Mouse (Mus musculus) gonadal fat pad, adult 2 months (tissue): ENCODE measurements around the gene Armh1. TPM values are rescaled to one million over a fixed set of nuclear protein-coding genes. Genes with fewer than 3 reads are reported as not detected.
"Not testable (repeated sequence)": the region's sequence is repeated elsewhere in the genome, so short reads cannot be mapped to it uniquely, and the experiment has no call there.

Source experiments
- DNase-seq: peaks from one replicate; pipeline ENCODE4 v3.0.0-alpha.2; 2012; ENCODE audit warnings: low read depth
- polyA plus RNA-seq: library from polyadenylated mRNA; depleted of rRNA; stranded (reverse); fragments of >200 nt; gene quantifications from 2 replicates; pipeline ENCODE4 v1.2.3, GENCODE M21; 2012

Gene Armh1
- polyA plus RNA-seq, 1 experiment = 1.2 TPM

DNA sequence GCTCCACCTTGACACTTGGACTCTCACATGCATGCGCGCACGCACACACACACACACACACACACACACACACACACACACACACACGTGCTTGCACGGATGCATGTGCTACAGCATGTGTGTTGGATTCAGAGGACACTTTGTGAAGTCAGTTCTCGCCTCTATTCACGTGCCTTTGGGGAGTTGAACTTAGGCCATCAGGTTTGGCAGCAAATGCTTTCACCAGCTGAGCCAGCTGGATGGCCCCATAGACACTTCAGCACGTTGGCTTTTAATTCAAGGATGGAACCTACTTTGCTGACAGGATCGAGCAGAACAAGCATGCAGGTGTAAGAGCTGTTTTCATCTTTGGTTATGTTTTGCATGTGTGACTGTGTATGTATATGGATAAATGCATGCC is 30.1 kb downstream of the Armh1 start:
- no peak for DNase-seq

DNA sequence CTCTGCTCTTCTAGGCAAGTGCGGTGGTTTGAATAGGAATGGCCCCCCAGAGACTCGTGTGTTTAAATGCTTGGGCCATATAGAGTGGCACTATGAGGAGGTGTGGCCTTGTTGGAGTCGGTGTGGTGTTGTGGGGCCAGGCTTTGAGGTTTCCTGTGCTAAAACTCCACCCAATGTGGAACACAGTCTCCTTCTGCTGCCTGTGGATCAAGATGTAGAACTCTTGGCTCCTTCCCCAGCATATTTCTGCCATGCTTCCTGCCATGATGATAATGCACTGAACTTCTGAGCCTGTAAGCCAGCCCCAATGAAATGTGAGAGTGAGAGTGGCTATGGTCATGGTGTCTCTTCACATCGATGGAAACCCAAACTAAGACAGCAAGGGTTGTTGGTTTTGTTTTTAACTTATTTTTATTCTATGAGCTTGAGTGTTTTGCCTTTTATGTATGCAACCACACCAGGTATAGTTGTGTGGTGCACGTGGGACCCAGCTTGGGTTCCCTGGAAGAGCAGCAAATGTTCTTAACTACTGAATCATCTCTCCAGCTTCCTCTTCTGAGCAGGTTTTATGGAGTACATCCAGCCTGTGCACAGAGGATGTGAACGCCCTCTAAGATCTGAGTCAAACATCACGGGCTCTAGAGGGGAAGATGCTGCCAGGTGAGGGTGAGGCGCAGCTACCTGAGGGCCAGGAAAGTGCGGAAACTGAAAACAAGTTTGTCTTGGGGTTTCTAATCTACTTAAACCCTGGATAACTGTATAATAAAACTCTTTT is 31.0 kb downstream of the Armh1 start:
- DNase-seq = no peak

DNA sequence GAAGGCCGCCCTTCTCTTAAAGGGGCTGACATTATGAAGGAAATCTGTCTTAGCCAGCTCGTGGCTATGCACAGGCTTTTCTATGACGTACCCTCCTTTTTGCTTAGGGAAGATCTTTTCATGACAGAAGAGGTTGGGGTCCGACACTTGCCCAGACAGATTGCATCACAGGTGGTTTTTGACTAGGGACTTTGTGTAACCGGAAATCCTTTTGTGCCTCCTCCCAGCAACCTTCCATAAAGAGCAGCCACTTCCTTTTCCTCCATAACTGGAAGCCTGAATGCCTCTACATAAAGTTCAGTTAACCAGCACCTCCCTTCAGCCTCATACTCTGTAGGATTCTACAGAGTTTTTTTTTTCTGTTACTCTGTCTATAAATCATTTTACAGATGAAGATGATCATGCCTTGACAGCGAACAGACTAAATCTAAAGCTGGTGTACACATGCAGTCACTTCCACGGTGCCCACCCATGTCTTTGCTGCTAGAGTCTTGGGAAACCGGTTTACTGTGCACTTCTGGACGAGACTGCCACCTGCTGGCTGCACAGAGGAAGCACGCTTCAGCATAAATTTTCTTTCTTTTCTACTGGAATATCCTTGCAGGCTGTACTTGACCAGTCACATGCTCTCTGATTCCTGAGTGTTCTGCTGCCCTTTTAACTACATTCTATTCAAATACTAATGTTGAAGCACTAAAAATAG is 33.3 kb downstream of the Armh1 start:
- DNase-seq = no peak

DNA sequence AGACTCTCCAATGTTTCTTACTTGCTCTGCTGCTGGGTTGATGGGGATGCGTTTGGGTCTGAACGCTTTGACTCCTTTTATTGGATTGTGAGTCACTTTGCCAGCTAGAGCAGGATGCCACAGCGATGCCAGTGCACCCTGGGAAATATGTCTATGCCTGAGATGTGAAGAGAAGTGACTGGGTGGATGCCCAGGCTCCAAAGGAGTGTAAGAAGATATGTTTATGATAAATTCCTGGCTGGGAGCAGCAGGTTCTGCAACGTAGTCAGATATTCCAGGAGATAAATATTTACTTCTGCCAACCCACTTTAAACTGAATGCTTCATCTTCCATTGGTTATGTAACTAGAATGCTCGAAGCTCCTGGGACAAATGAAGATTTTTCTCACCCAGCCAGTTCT is 34.9 kb downstream of the Armh1 start:
- DNase-seq = no peak

DNA sequence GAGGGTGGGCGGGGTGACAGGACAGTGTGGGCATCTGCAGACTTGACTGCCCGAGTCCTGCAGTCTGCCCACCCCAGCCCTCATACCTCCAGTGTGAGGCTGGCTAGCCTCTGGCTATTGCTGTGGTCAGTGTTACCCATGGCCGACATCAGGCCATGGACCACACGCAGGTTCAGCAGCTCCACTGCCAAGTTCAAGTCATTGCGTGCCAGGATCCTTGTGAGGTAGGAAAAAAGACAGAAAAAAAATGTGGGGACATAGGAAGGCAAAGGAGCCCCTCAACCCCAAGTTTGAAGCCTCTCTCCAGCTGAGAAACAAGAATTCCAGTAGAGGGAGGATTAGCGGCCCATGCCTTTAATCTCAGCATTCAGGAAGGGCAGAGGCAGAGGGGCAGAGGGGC is 37.7 kb downstream of the Armh1 start:
- DNase-seq = no peak

DNA sequence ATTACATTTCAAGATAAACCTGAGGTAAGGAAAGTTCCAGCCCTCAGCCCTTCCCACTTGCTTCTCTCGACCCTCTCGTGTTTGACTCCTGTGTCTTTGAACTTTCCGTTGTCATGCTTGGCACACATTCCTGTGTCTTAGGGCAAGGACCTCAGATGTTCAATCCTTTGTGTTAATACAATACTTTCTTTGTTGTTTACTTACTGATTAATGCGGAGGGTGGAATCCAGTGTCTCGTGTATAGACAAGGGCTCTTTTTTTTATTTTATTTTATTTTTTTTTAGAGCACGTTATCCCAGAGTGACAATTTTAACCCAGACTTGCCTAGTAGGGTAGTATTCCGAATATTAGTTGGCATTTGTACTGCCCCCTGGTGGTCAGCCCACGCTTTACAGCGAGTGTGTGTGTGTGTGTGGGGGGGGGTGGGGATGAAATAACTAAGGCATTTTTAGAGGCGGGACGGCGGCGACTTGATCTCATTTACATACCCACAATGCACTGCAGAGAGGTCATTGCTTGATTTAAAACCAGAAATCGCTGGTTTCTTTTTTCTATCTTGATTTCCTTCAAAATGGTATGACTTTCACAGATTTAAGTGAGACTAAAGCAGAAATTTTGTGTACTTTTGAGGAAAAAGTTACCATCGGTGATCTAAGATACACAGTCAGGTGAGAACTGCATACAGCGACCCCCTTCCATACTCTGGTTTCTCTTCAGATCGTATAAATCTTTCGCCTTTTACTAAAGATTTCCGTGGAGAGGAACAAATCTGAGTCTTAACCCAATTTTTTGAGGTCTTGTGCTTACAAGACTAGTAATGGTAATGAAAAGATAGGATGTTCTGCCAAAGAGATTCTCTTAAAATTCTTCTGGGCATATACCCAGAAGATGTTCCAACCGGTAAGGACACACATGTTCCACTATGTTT is 41.5 kb downstream of the Armh1 start:
- no peak for DNase-seq

DNA sequence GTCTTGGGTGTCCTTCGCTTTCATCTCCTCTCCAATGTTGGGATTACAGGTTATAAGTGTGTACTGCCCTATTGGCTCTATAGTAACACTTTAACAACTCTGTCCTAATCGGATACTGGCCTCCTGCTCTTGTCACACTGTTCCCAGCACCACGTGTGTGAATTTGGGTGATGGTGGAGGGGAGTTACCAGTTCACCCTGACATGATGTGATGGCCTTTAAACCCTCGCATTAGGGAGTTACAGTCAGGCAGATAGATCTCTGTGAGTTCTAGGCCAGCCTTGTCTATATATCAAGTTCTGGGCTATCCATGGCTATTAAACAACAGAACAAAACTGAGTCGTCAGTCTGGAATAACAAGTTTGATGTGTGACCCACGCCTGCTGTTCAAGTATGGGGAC is 42.3 kb downstream of the Armh1 start:
- no peak for DNase-seq

DNA sequence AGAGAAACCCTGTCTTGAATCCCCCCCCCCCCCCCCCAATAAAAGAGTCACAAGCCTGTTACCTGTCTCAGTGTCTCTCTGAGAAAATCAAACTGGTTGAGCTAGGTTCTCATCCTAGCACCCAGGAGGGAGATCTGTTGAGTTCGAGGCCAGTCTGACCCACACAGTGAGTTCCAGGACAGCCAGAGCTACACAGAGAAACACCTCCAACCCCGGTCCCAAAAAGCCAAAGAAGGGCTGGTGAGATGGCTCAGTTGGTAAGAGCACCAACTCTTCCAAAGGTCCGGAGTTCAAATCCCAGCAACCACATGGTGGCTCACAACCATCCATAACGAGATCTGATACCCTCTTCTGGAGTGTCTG is 49.0 kb downstream of the Armh1 start:
- DNase-seq = no peak

DNA sequence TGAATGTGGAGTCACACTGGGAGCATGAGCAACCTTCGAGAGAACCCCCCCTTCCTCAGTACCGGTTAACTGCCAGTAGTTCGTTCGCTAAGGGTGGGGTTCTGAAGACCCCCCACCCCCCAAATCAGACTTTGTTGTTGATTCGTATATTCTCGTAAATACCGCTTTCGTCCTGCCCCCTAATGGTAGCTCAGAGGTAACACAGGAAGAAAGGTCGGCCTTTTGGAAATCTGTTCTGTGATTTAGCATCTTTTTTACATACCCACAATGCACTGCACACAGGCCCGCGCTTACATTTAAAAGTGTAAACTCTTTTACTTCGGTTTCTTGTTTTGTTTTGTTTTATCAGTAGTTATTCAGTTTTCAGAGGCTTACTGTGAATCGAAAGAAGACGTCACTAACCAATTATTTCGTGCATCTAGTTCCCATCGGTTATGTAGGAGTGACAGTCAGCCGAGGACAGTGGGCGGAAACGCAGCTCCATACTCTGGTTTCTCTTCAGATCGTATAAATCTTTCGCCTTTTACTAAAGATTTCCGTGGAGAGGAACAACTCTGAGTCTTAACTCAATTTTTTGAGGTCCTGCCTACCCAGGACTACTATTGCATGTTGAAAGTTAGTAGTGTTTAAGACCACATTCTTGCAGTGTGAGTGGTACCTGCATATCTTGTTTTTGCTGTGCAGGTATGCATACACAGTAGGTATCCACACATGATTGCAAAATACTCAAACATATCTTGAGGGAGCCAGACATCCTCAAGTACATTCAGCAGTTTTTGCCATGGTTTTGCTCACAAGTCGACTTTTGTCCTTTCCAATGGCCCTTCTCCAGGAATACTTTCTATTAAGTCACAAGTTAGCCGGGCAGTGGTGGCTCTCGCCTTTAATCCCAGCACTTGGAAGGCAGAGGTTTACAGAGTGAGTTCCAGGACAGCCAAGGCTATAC is 49.6 kb downstream of the Armh1 start:
- no peak for DNase-seq

DNA sequence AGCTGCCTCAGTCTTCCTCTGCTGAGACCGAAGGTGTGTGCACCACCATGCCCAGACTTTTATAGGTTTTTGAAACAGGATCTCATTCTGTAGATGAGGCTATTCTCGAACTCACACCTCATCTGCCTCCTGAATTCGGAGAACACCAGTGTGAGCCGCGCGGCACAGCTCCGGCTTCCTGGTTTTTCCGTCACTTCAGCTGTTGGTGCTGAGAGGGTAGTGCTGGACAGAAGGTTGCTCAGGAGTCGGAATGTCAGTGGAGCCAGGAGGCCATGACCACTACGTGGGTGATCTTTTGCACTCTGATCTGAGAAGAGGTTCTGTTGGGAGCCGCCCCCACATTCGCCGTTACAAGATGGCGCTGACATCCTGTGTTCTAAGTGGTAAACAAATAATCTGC is 60.1 kb downstream of the Armh1 start:
- DNase-seq = no peak

DNA sequence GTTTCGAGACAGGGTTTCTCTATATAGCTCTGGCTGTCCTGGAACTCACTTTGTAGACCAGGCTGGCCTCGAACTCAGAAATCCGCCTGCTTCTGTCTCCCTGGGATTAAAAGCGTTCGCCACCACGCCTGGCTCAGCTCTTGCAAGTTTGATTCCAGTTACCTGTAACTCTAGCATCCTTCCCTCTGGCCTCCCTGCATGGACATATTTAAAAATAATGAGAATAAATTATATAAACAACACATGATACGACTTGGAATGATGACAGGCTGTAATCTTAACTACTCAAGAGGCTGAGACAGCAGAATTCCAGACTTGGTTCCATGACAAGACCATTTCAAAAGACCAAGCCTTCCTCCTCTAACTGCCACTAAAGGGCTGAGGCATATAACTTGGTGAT is 61.3 kb downstream of the Armh1 start:
- no peak for DNase-seq

DNA sequence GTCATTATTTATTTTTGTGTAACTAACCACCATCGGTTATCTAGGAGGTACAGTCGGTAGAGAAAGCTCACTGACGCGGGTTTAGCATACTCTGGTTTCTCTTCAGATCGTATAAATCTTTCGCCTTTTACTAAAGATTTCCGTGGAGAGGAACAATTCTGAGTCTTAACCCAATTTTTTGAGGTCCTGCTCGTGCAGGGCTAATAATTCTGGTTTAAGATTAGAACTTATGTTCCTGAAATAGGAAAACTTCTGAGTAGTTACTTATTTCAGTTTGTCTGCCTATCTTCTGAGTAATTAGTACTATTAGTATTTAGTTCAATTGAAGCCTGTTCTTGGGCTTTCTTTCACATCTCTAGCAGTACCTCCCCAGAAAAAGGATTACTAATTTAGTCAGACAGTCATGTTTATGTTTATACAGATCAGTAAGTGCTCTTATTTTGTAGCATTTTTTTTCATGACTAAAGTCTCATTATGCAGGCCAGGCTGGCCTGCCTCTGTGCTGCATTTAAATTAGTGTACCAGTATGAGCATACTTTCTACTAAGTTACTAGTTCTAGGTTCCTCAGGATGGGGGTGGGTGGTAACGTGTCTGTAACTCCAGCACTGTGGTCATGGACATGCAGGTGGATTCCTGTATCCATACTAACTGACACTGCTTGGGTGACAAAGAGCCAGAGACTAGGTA is 61.9 kb downstream of the Armh1 start:
- DNase-seq = no peak

DNA sequence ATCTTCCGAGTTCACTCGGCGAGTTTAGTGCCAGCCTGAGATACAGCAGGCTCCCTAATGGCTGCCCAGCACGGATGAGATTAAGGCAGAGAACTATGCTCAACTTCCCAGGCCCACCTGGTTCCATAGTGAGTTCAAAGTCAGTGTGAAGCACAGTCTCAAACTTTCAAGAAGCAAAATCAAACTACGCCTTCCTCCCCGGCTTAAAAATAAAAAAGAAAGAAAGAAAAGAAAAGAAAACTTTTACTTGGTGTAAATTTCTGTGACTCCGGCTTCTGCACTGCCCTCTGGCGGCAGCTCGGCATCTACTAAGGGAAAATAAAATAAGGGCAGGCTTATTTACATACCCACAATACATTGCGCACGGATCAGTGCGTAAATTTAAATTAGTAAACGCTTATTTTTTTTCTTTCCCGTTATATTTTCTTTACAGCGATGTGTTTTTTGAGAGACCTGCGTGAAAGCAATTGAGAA is 62.5 kb downstream of the Armh1 start:
- no peak for DNase-seq

DNA sequence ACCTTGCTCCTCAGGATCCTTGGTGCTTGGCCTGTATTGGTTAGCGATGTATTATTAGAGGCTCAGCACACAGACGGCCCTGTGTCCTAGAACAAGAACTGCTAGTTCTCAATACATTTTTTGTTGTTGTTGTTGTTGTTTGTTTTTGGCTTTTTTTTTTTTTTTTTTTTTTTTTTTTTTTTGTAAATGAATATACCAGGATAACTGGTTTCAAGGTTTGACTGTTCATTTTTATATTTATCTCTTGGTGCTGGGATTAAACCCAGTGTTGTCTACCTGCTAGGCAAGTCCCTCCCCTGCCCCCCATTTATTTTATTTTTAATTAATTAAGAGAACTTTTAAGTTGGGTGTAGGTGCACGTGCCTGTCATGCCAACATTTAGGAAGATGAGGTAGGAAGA is 63.0 kb downstream of the Armh1 start:
- DNase-seq = no peak

DNA sequence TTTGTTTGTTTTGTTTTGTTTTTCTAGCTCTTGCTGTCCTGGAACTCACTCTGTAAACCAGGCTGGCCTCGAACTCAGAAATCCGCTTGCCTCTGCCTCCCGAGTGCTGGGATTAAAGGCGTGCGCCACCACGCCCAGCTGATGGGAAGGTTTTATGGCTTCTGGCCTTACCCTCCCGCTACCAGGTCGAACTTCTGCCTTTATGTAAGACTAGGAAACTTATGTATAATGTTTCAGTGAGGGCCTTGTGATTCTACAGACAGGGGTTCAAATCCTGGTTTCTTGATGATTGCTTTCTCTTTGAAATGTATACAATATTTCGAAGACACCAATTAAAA is 69.2 kb downstream of the Armh1 start:
- DNase-seq = not testable (repeated sequence)

DNA sequence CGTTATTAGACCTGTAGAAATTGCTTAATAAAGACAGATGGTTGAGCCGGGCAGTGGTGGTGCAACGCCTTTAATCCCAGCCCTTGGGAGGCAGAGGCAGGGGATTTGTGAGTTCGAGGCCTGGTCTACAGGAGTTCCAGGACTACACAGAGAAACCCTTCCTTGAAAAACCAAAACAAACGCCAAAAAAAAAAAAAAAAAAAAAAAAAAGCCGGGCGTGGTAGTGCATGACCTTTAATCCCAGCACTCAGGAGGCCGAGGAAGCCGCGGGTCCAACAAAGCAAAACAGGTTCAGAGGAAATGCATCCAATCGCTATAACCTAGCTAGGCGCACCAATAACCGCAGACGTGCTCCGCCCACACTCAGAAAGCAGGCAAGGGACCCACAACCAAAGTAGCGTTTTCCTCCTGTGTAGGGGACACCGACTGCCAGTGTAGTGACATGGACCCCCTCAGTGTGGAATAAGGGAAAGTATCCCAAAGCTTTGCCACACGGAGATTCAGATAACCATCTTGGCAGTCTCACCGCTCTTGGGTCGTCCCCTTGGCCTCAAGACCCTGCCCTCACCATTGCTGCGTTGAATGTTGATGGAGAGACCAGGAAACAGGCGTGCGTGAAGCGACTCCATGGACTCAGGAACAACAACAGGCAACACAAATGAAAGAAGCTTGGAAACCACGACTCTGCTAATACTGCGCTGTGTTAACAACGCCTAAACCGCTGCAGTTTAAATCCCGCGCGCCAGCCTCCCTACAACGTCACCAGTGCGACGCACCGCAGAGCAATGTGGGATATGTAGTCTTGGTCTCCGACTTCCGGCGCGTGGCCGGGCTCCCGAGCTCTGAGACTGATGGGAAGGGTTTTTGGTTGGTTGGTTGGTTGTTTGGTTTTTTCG is 69.8 kb downstream of the Armh1 start, which contains the start of gene Kif2c:
Gene Kif2c, minus strand, starts transcription at position 777 of the 896 bp plus-strand sequence.
- DNase-seq = no peak

DNA sequence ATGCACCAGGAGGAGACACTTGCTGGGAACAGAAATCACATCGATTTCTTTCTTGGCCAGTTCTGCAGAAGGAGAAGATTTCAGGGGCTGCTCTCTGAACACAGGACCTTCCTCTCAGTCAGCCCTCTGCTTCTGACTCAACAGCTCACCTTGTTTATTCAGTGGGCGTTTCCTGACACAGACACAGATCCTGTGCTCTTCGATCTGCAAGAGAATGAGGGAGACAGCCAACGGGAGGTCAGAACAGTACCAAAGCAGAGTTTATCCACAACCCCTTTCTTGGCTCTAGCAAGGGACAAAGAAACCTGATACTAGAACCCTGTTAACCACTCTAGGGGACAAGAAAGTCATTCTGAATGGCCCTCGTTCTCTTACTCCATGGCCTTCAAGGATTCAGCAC is 82.0 kb downstream of the Armh1 start:
- no peak for DNase-seq
